Mouse (Mus musculus) lung, postnatal 36 days (tissue): Measurements from ENCODE around the gene Papss2.

Experiments
- DNase-seq: peaks from one replicate; pipeline ENCODE4 v3.0.0; 2022; ENCODE audit warnings: mixed read lengths

The Papss2 gene

GRCm38 (mm10) chr19:32601033-32601770, 5.6 kb downstream of the Papss2 start:
- no peak for DNase-seq

GRCm38 (mm10) chr19:32603466-32603865, 7.9 kb downstream of the Papss2 start:
- no peak for DNase-seq

- no peak for DNase-seq
These were observed 8.5 kb downstream of the Papss2 start for GRCm38 (mm10) chr19:32604127-32604526.

GRCm38 (mm10) chr19:32604563-32605252, 9.1 kb downstream of the Papss2 start:
- peak; percentile 33 for DNase-seq

GRCm38 (mm10) chr19:32606227-32606827, 10.7 kb downstream of the Papss2 start:
- DNase-seq = no peak

- no peak for DNase-seq
These were observed 11.4 kb downstream of the Papss2 start for GRCm38 (mm10) chr19:32607036-32607435.

GRCm38 (mm10) chr19:32611386-32612092, 15.9 kb downstream of the Papss2 start:
- DNase-seq = no peak

- no peak for DNase-seq
These were observed 18.6 kb downstream of the Papss2 start for GRCm38 (mm10) chr19:32614046-32614771.

- DNase-seq = no peak
These were observed 19.1 kb downstream of the Papss2 start for GRCm38 (mm10) chr19:32614772-32615099.

- no peak for DNase-seq
These were observed 21.1 kb downstream of the Papss2 start for GRCm38 (mm10) chr19:32616646-32617045.

GRCm38 (mm10) chr19:32619739-32620138, 24.1 kb downstream of the Papss2 start:
- DNase-seq = no peak

- no peak for DNase-seq
These were observed 25.4 kb downstream of the Papss2 start for GRCm38 (mm10) chr19:32620859-32621445.

GRCm38 (mm10) chr19:32622142-32622541, 26.6 kb downstream of the Papss2 start:
- no peak for DNase-seq

- DNase-seq = no peak
These were observed 31.3 kb downstream of the Papss2 start for GRCm38 (mm10) chr19:32626768-32627331.

GRCm38 (mm10) chr19:32627631-32628030, 32.0 kb downstream of the Papss2 start:
- no peak for DNase-seq

- no peak for DNase-seq
These were observed 33.1 kb downstream of the Papss2 start for GRCm38 (mm10) chr19:32628572-32629132.

GRCm38 (mm10) chr19:32634916-32635315, 39.3 kb downstream of the Papss2 start:
- no peak for DNase-seq

GRCm38 (mm10) chr19:32637357-32638275, 42.0 kb downstream of the Papss2 start:
- DNase-seq = peak; percentile 66

- no peak for DNase-seq
These were observed 42.8 kb downstream of the Papss2 start for GRCm38 (mm10) chr19:32638276-32638903.

GRCm38 (mm10) chr19:32641535-32641934, 45.9 kb downstream of the Papss2 start:
- DNase-seq = no peak
